Mouse (Mus musculus): Measurements from ENCODE around the gene Syt1. TPM values are rescaled to one million over a fixed set of nuclear protein-coding genes. Genes with fewer than 3 reads are reported as not detected.

Syt1 gene
- polyA plus RNA-seq, 1 experiment from 2014 or later, result 116 TPM

DNA sequence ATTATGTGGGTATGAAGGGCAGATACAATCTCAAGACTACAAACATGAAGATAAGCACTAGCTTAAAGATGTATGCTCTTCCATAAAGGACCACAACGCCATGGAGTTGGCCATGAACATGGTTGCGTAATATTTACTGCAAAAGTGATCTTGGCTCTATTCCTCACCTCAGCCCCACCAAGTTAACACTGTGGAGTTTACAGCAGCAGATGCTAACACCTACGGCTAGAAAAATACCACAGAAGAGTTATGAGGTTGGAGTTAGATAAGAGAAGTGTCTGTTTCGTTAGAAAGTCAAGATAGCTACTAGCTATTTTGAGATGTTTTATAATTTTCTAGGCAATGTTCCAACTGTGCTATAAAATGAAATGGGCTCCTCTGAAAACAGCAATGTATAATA is 353.9 kb downstream of the Syt1 start:
- no peak for ATAC-seq (ENCODE audit: low FRiP score)

DNA sequence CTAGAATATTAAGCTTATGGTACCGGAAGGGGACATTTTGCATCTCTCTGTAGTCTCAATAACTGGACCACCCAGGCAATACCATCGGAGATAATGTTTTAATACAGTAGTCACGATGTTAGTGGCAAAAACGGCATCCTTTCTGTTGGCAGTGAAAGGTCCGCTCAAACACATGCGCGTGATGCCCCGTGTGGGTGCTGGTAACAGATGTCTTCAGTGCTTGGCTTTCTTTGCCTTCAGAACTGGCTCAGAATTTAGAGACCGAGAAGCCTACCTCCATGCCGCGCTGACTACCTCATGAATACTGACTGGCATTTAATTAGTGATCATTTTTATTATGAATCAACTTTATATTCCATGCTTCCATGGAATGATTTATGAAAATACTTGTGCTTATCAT is 355.7 kb downstream of the Syt1 start:
- Histone ChIP-seq H3K27ac (no peak overlapping the region), H3K36me3 (replicated peaks; ENCODE audit: control insufficient read depth, insufficient read depth) (no peaks in the 10 kb centered on the region), H3K4me1 (replicated peaks; ENCODE audit: control insufficient read depth, insufficient read depth, low read length) (peaks cover 5% of the 10 kb centered on the region; the same call in 1 of the 2 replicates), H3K4me3 (replicated peaks; ENCODE audit: low read length) (no peak overlapping the region), H3K27me3 (ENCODE audit: control insufficient read depth, insufficient read depth, low read length) (no peaks in the 10 kb centered on the region), H3K9ac (no peak overlapping the region), H3K4me2 (replicated peaks) (no peak overlapping the region), H3K9me3 (ENCODE audit: control insufficient read depth, low read length) (no peaks in the 10 kb centered on the region)
- WGBS, result 92% methylated on average over 11 of the region's 11 CpGs
- ATAC-seq (ENCODE audit: low FRiP score) (no peak), DNase-seq (ENCODE audit: low spot score) (no peak)

More for the DNA sequence above, 353.9 kb downstream of the Syt1 start:
- no peak overlapping the region for H3K4me2 ChIP-seq (replicated peaks)
- no peak overlapping the region for H3K27ac ChIP-seq
- no peaks in the 10 kb centered on the region for H3K9me3 ChIP-seq (ENCODE audit: control insufficient read depth, low read length)
- no peak overlapping the region for H3K4me3 ChIP-seq (replicated peaks; ENCODE audit: low read length)
- H3K9ac ChIP-seq, result no peak overlapping the region
- WGBS, result 93% methylated on average over 4 of the region's 4 CpGs
- no peak for DNase-seq (ENCODE audit: low spot score)
- H3K36me3 ChIP-seq (replicated peaks; ENCODE audit: control insufficient read depth, insufficient read depth), result no peaks in the 10 kb centered on the region
- H3K4me1 ChIP-seq (replicated peaks; ENCODE audit: control insufficient read depth, insufficient read depth, low read length), result peaks cover 5% of the 10 kb centered on the region; the same call in 1 of the 2 replicates
- H3K27me3 ChIP-seq (ENCODE audit: control insufficient read depth, insufficient read depth, low read length), result no peaks in the 10 kb centered on the region

DNA sequence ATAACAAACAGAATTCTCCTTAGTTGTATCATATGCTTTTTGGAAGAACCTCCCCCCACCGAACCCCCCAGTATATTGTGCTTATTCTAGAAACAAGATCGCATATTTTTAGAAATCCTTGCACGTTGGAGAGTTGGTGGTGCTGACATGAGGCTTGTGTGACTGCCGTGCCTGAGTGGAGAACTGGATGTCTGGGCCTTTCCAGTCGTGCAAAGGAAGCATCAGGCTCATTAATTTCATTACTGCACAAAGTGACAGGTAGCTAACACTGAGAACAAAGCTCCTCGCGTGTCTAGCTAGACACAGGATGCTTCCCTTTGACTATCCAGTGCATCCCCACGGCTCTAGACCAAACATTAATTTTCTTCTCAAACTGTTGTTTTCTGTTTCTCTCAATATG is 358.0 kb downstream of the Syt1 start:
- H3K4me2 ChIP-seq (replicated peaks), result no peak overlapping the region
- no peaks in the 10 kb centered on the region for H3K27me3 ChIP-seq (ENCODE audit: control insufficient read depth, insufficient read depth, low read length)
- H3K27ac ChIP-seq, result no peak overlapping the region
- ATAC-seq (ENCODE audit: low FRiP score) (no peak), DNase-seq (ENCODE audit: low spot score) (no peak)
- no peak overlapping the region for H3K9ac ChIP-seq
- no peaks in the 10 kb centered on the region for H3K36me3 ChIP-seq (replicated peaks; ENCODE audit: control insufficient read depth, insufficient read depth)
- peaks cover 8% of the 10 kb centered on the region; the same call in 1 of the 2 replicates for H3K4me1 ChIP-seq (replicated peaks; ENCODE audit: control insufficient read depth, insufficient read depth, low read length)
- 45% methylated on average over 8 of the region's 8 CpGs for WGBS
- H3K9me3 ChIP-seq (ENCODE audit: control insufficient read depth, low read length), result no peaks in the 10 kb centered on the region
- no peak overlapping the region for H3K4me3 ChIP-seq (replicated peaks; ENCODE audit: low read length)

DNA sequence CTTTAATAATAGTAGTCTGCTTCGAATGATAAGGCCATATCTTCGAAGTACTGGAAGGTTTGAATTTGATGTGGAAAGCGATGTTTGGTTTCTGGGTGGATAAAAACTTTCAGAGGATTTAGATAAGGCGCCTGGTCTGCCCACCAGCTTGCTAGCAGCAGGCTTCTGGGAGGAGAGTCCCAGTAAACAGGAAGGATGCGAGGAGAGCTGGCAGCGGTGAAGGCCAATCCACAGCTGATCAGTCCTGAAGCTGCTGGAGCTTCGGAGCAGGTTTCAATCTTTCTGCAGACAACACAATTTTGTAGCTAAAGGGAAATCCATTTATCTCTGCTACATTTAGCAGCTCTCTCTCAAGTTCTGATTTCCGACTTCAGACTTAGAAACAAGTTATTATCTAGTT is 358.7 kb downstream of the Syt1 start:
- no peak for DNase-seq (ENCODE audit: low spot score)
- H3K4me2 ChIP-seq (replicated peaks), result no peak overlapping the region
- no peak overlapping the region for H3K9ac ChIP-seq
- no peaks in the 10 kb centered on the region for H3K36me3 ChIP-seq (replicated peaks; ENCODE audit: control insufficient read depth, insufficient read depth)
- no peak overlapping the region for H3K27ac ChIP-seq
- no peak for ATAC-seq (ENCODE audit: low FRiP score)
- H3K9me3 ChIP-seq (ENCODE audit: control insufficient read depth, low read length), result no peaks in the 10 kb centered on the region
- no peaks in the 10 kb centered on the region for H3K27me3 ChIP-seq (ENCODE audit: control insufficient read depth, insufficient read depth, low read length)
- WGBS, result 79% methylated on average over 8 of the region's 8 CpGs
- no peak overlapping the region for H3K4me3 ChIP-seq (replicated peaks; ENCODE audit: low read length)
- H3K4me1 ChIP-seq (replicated peaks; ENCODE audit: control insufficient read depth, insufficient read depth, low read length), result peaks cover 8% of the 10 kb centered on the region; the same call in 1 of the 2 replicates

DNA sequence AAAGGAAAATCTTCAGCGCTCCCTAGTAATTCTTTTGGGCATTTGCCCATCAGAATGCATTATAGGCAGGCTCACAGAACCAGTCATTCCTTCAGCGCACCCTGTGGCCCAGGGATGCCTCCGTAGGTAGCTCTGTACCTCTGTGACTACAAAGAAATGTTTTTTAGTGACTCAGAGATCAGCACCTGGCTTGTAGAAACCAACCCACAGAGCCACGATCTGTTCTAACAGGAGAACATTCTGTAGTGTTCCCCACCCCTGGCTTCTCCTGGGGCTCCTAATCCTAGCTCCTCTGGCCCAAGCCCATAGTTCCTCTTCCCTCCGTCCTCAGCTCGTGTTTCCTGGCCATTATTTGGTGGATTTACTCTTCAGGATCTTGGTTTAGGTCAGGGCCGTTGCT is 361.6 kb downstream of the Syt1 start:
- DNase-seq (ENCODE audit: low spot score), result no peak

DNA sequence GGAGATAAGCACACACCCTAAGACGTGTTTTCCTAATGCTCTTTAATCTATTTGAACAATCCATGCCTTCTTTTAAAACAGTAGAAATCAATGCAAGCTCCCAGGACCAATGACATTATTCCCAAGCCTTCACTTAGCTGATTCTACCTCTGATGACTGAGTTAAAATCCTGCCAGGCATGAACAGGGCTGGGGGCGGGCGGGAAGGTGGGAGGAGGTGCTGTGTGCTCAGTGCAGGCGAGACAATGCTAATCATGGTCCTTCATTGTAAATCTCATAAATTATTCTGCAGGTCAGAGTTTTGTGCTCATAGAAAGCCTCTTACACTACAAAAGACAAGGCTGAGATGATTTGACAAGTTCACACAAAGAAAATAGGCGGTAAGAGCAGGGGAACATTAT is 366.9 kb downstream of the Syt1 start:
- no peak overlapping the region for H3K4me3 ChIP-seq (replicated peaks; ENCODE audit: low read length)
- no peak for ATAC-seq (ENCODE audit: low FRiP score)
- no peaks in the 10 kb centered on the region for H3K9me3 ChIP-seq (ENCODE audit: control insufficient read depth, low read length)
- no peaks in the 10 kb centered on the region for H3K4me1 ChIP-seq (replicated peaks; ENCODE audit: control insufficient read depth, insufficient read depth, low read length)
- H3K27ac ChIP-seq, result no peak overlapping the region; the same call in 1 of the 2 replicates
- DNase-seq (ENCODE audit: low spot score), result no peak
- 43% methylated on average over 5 of the region's 5 CpGs for WGBS
- no peak overlapping the region for H3K4me2 ChIP-seq (replicated peaks)
- no peak overlapping the region for H3K9ac ChIP-seq
- no peaks in the 10 kb centered on the region for H3K27me3 ChIP-seq (ENCODE audit: control insufficient read depth, insufficient read depth, low read length)
- no peaks in the 10 kb centered on the region for H3K36me3 ChIP-seq (replicated peaks; ENCODE audit: control insufficient read depth, insufficient read depth)

More for the DNA sequence above, 361.6 kb downstream of the Syt1 start:
- H3K9ac ChIP-seq, result no peak overlapping the region
- H3K4me1 ChIP-seq (replicated peaks; ENCODE audit: control insufficient read depth, insufficient read depth, low read length), result peaks cover 8% of the 10 kb centered on the region; the same call in 1 of the 2 replicates
- no peak overlapping the region for H3K4me2 ChIP-seq (replicated peaks)
- H3K9me3 ChIP-seq (ENCODE audit: control insufficient read depth, low read length), result no peaks in the 10 kb centered on the region
- 0 out of 2 replicates have a peak overlapping the region, but pooled peaks have one; percentile 35 for H3K27ac ChIP-seq
- no peaks in the 10 kb centered on the region for H3K36me3 ChIP-seq (replicated peaks; ENCODE audit: control insufficient read depth, insufficient read depth)
- 74% methylated on average over 7 of the region's 7 CpGs for WGBS
- no peak for ATAC-seq (ENCODE audit: low FRiP score)
- no peak overlapping the region for H3K4me3 ChIP-seq (replicated peaks; ENCODE audit: low read length)
- no peaks in the 10 kb centered on the region for H3K27me3 ChIP-seq (ENCODE audit: control insufficient read depth, insufficient read depth, low read length)

DNA sequence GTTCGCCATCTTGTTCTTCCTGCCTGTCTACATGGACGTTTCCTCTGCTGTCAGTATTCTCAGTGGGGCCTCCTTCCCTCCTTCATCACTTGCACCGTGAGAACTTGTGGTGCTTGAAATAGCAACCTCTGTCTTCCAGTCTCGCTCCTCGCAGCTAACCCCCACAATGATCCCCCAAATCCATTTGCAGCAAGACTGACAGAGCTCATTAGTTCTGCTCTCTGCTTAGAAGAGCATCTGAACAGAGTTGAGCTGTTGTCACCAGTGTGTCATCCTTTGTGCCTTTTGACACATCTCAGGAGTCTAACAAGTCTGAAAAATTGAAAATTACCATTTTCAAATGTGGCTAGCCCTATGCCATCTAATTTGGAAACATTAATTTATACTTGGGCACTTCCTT is 372.7 kb downstream of the Syt1 start:
- ATAC-seq (ENCODE audit: low FRiP score) (no peak), DNase-seq (ENCODE audit: low spot score) (no peak)
- H3K9me3 ChIP-seq (ENCODE audit: control insufficient read depth, low read length), result no peaks in the 10 kb centered on the region
- no peaks in the 10 kb centered on the region for H3K4me1 ChIP-seq (replicated peaks; ENCODE audit: control insufficient read depth, insufficient read depth, low read length)
- WGBS, result 34% methylated on average over 5 of the region's 5 CpGs
- no peak overlapping the region for H3K9ac ChIP-seq
- no peaks in the 10 kb centered on the region for H3K27me3 ChIP-seq (ENCODE audit: control insufficient read depth, insufficient read depth, low read length)
- no peak overlapping the region for H3K4me3 ChIP-seq (replicated peaks; ENCODE audit: low read length)
- H3K4me2 ChIP-seq (replicated peaks), result no peak overlapping the region
- no peaks in the 10 kb centered on the region for H3K36me3 ChIP-seq (replicated peaks; ENCODE audit: control insufficient read depth, insufficient read depth)
- no peak overlapping the region; the same call in 1 of the 2 replicates for H3K27ac ChIP-seq

DNA sequence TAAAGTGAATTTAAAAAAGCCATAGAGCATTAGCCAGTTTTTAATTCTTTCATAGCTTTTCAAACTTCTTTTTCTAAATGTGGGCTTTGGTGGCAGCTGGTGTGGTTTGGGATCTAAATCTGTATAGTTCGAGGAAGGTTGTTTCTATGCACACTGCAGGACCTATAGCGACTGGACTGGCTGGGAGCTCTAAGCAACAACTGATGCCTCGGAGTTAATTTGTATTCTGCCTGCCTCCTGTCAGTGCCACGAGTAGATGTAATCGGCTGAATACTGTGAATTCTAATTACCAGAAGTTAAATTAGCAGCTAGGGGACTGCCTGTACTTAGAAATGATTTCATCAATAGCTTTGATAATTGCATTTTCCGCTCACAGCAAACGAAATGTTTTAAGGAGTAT is 374.7 kb downstream of the Syt1 start:
- no peak for DNase-seq (ENCODE audit: low spot score)
- no peak overlapping the region for H3K4me3 ChIP-seq (replicated peaks; ENCODE audit: low read length)
- no peak overlapping the region for H3K9ac ChIP-seq
- no peak for ATAC-seq (ENCODE audit: low FRiP score)
- no peak overlapping the region for H3K4me2 ChIP-seq (replicated peaks)
- H3K36me3 ChIP-seq (replicated peaks; ENCODE audit: control insufficient read depth, insufficient read depth), result peaks cover 8% of the 10 kb centered on the region; the same call in 1 of the 2 replicates
- no peaks in the 10 kb centered on the region for H3K27me3 ChIP-seq (ENCODE audit: control insufficient read depth, insufficient read depth, low read length)
- no peaks in the 10 kb centered on the region for H3K4me1 ChIP-seq (replicated peaks; ENCODE audit: control insufficient read depth, insufficient read depth, low read length)
- H3K27ac ChIP-seq, result peak overlapping the region; percentile 14; the same call in 1 of the 2 replicates
- H3K9me3 ChIP-seq (ENCODE audit: control insufficient read depth, low read length), result no peaks in the 10 kb centered on the region
- 43% methylated on average over 7 of the region's 7 CpGs for WGBS

DNA sequence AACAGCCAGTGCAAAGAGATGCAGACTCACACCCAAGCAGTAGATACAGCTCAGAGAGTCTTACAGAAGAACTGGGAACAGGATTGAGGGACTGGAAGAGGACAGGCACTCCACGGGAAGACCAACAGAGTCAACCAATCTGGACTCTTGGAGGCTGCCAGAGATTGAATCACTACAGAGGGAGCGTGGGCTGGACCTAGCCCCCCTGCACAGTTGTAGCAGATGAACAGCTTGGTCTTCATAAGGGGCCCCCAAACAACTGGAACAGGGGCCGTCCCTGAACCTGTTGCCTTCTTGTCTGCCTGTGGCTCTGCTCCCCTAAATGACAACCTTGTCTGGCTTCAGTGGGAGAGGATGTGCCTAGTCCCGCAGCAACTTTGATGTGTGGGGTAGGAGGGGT is 375.2 kb downstream of the Syt1 start:
- H3K27me3 ChIP-seq (ENCODE audit: control insufficient read depth, insufficient read depth, low read length), result no peaks in the 10 kb centered on the region
- ATAC-seq (ENCODE audit: low FRiP score) (no peak), DNase-seq (ENCODE audit: low spot score) (no peak)
- no peaks in the 10 kb centered on the region for H3K4me1 ChIP-seq (replicated peaks; ENCODE audit: control insufficient read depth, insufficient read depth, low read length)
- H3K9me3 ChIP-seq (ENCODE audit: control insufficient read depth, low read length), result no peaks in the 10 kb centered on the region
- no peak overlapping the region for H3K4me3 ChIP-seq (replicated peaks; ENCODE audit: low read length)
- WGBS, result 89% methylated on average over 4 of the region's 4 CpGs
- no peak overlapping the region for H3K4me2 ChIP-seq (replicated peaks)
- H3K9ac ChIP-seq, result no peak overlapping the region
- peaks cover 8% of the 10 kb centered on the region; the same call in 1 of the 2 replicates for H3K36me3 ChIP-seq (replicated peaks; ENCODE audit: control insufficient read depth, insufficient read depth)
- 0 out of 2 replicates have a peak overlapping the region, but pooled peaks have one; percentile 14 for H3K27ac ChIP-seq

DNA sequence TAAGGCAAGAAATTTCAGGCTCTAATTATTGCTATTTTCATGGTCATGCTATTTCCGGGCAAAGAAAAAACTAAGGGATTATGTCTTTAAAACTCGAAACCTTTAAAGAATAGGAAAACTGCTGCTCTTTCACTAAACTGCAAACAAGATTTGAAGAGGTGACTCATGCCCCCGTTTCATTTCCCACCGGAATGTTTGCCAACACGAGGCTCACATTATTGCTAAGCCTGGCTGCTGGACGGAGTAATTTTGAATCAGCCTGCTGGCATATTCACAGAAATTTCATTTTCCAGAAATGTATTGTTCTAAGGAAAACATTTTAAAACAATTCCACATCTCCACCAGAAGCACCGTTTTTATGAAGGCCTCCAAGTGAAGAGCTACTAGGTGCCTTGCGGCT is 379.9 kb downstream of the Syt1 start:
- Histone ChIP-seq H3K4me1 (replicated peaks; ENCODE audit: control insufficient read depth, insufficient read depth, low read length) (no peaks in the 10 kb centered on the region), H3K9ac (no peak overlapping the region), H3K4me2 (replicated peaks) (no peak overlapping the region), H3K27me3 (ENCODE audit: control insufficient read depth, insufficient read depth, low read length) (no peaks in the 10 kb centered on the region), H3K9me3 (ENCODE audit: control insufficient read depth, low read length) (no peaks in the 10 kb centered on the region), H3K4me3 (replicated peaks; ENCODE audit: low read length) (no peak overlapping the region), H3K27ac (no peak overlapping the region), H3K36me3 (replicated peaks; ENCODE audit: control insufficient read depth, insufficient read depth) (peaks cover 8% of the 10 kb centered on the region; the same call in 1 of the 2 replicates)
- ATAC-seq (ENCODE audit: low FRiP score), result no peak
- 87% methylated on average over 8 of the region's 8 CpGs for WGBS
- no peak for DNase-seq (ENCODE audit: low spot score)

Measured in hindbrain, embryonic 14.5 days (tissue).